Comparison of ENCODE assay signal across 20 mouse cellular contexts in genomic region chr10:69275811-69276775, GRCm38 (mm10).
DNase-seq lines count a peak whose midpoint lies in the region; ATAC-seq and TF ChIP-seq lines count a peak whose summit lies in the region.
"Had no signal": no experiment of that assay in that cellular context is flagged by ENCODE, and none has a peak within 500 bp of the region (broad histone marks: within the 10 kb centered on the region; RNA-seq: fewer than 3 reads in every experiment).

No protein-coding gene starts in this region.

- H3K27ac ChIP-seq in hindbrain, embryonic 13.5 days = 0 out of 2 replicates have a peak overlapping the region, but pooled peaks have one; percentile 30
- no peak overlapping the region for H3K27ac ChIP-seq in hindbrain, postnatal 0 days
- H3K27ac ChIP-seq in lung, postnatal 0 days (ENCODE audit: low read length) = no peak overlapping the region
- H3K27ac ChIP-seq: embryonic facial prominence, embryonic 10.5 days; forebrain, embryonic 12.5 days had no signal

- no peak overlapping the region for H3K9ac ChIP-seq in hindbrain, embryonic 13.5 days
- no peak overlapping the region for H3K9ac ChIP-seq in hindbrain, postnatal 0 days (replicated peaks; ENCODE audit: low read length)
- H3K9ac ChIP-seq in lung, postnatal 0 days (replicated peaks; ENCODE audit: low read depth) = no peak overlapping the region
- H3K9ac ChIP-seq: forebrain, embryonic 12.5 days had no signal

- no peaks in the 10 kb centered on the region for H3K27me3 ChIP-seq in hindbrain, embryonic 13.5 days
- no peaks in the 10 kb centered on the region for H3K27me3 ChIP-seq in hindbrain, postnatal 0 days (ENCODE audit: insufficient read depth, low read length)
- H3K27me3 ChIP-seq in lung, postnatal 0 days (replicated peaks; ENCODE audit: insufficient read depth, low read length) = no peaks in the 10 kb centered on the region
- H3K27me3 ChIP-seq: forebrain, embryonic 12.5 days had no signal

- no peaks in the 10 kb centered on the region for H3K9me3 ChIP-seq in hindbrain, embryonic 13.5 days
- H3K9me3 ChIP-seq in hindbrain, postnatal 0 days (ENCODE audit: low read length) = no peaks in the 10 kb centered on the region
- H3K9me3 ChIP-seq in lung, postnatal 0 days (ENCODE audit: low read length) = no peaks in the 10 kb centered on the region
- H3K9me3 ChIP-seq: embryonic facial prominence, embryonic 10.5 days; forebrain, embryonic 12.5 days had no signal

- no peak for TF ChIP-seq CTCF in hindbrain, postnatal 0 days (IDR thresholded peaks at IDR 0.05; ENCODE audit: low read depth)
- TF ChIP-seq CTCF in lung, postnatal 0 days (IDR thresholded peaks at IDR 0.05) = no peak

- TF ChIP-seq EP300 in lung, postnatal 0 days (IDR thresholded peaks at IDR 0.05) = peak; percentile 88

- no peaks in the 10 kb centered on the region for H3K4me1 ChIP-seq in hindbrain, embryonic 13.5 days (replicated peaks)
- H3K4me1 ChIP-seq in hindbrain, postnatal 0 days (ENCODE audit: insufficient read depth, low read length) = no peaks in the 10 kb centered on the region
- H3K4me1 ChIP-seq in lung, postnatal 0 days (ENCODE audit: insufficient read depth, low read depth, low read length) = no peaks in the 10 kb centered on the region

- H3K4me2 ChIP-seq in hindbrain, embryonic 13.5 days = no peak overlapping the region
- no peak overlapping the region for H3K4me2 ChIP-seq in hindbrain, postnatal 0 days (ENCODE audit: low read depth, low read length)
- H3K4me2 ChIP-seq in lung, postnatal 0 days (replicated peaks; ENCODE audit: low read depth, low read length) = no peak overlapping the region
- H3K4me2 ChIP-seq: forebrain, embryonic 12.5 days; liver, embryonic 11.5 days had no signal

- 94% methylated on average over 12 of the region's 12 CpGs for WGBS in hindbrain, embryonic 13.5 days
- 90% methylated on average over 12 of the region's 12 CpGs for WGBS in hindbrain, postnatal 0 days
- 60% methylated on average over 12 of the region's 12 CpGs for whole genome bisulfite sequencing in lung, postnatal 0 days

- peak; percentile 94 for DNase-seq in heart, adult 11 months
- DNase-seq in heart, adult 8-10 months (ENCODE audit: low spot score) = no peak
- no peak for DNase-seq in hindbrain, postnatal 0 days (ENCODE audit: low spot score)
- peak; percentile 70 for DNase-seq in lung, postnatal 0 days (ENCODE audit: low spot score)
- DNase-seq in lung, postnatal 4 days = no peak
- no peak for DNase-seq in frontal cortex, adult 2 months (ENCODE audit: extremely low spot score in 1 of 2, low spot score in 1 of 2)
- no peak for DNase-seq in embryo, embryonic 10.5 days (ENCODE audit: low spot score)
- DNase-seq: adrenal gland, postnatal 25 days; cerebellum, adult 11-12 months; cerebellum, postnatal 36 days; gastrocnemius, postnatal 14 days; kidney, adult 8-10 months; layer of hippocampus, adult 9-11 months; right cerebral cortex, postnatal 14 days; spleen, adult 18-20 months had no signal

- no peak for ATAC-seq in hindbrain, embryonic 13.5 days (ENCODE audit: low FRiP score)
- ATAC-seq in hindbrain, postnatal 0 days = no peak
- peak; percentile 84 for ATAC-seq in lung, postnatal 0 days
- ATAC-seq: inflammation-experienced regulatory T-cells, adult 6 months had no signal

- peaks cover 41% of the 10 kb centered on the region for H3K36me3 ChIP-seq in hindbrain, embryonic 13.5 days
- no peaks in the 10 kb centered on the region; the same call in none of the 2 replicates for H3K36me3 ChIP-seq in hindbrain, postnatal 0 days (ENCODE audit: insufficient read depth, low read length)
- peaks cover 14% of the 10 kb centered on the region; the same call in 1 of the 2 replicates for H3K36me3 ChIP-seq in lung, postnatal 0 days (ENCODE audit: insufficient read depth, low read length)

- no peak overlapping the region for H3K4me3 ChIP-seq in hindbrain, embryonic 13.5 days
- no peak overlapping the region for H3K4me3 ChIP-seq in hindbrain, postnatal 0 days (ENCODE audit: low read length)
- no peak overlapping the region for H3K4me3 ChIP-seq in lung, postnatal 0 days (ENCODE audit: low read depth, low read length)
- H3K4me3 ChIP-seq: embryonic facial prominence, embryonic 10.5 days; forebrain, embryonic 12.5 days had no signal

Comparison
In these comparisons a context has a peak if more than half of its experiments do, and no peak if none do; other contexts are left out.
1. DNase-seq: peak in heart, adult 11 months (single experiment) and lung, postnatal 0 days (single experiment); none in heart, adult 8-10 months (single experiment), hindbrain, postnatal 0 days (single experiment), lung, postnatal 4 days (0 of 2), frontal cortex, adult 2 months (0 of 2) and embryo, embryonic 10.5 days (single experiment).